Mouse (Mus musculus) layer of hippocampus, adult 9-10 months (tissue): Measurements from ENCODE around the gene Cacna1i.

Source experiments
- DNase-seq: peaks from one replicate; pipeline ENCODE4 v3.0.0; 2022; ENCODE audit warnings: low spot score

Cacna1i gene

GRCm38 (mm10) chr15:80334766-80335165 lies 47.7 kb downstream of the Cacna1i start:
- DNase-seq: no peak

- no peak for DNase-seq
These were observed 48.2 kb downstream of the Cacna1i start for GRCm38 (mm10) chr15:80335196-80335595.

- DNase-seq: peak; percentile 11
These were observed 53.3 kb downstream of the Cacna1i start for GRCm38 (mm10) chr15:80340348-80340747.

- no peak for DNase-seq
These were observed 55.4 kb downstream of the Cacna1i start for GRCm38 (mm10) chr15:80342394-80342793.

- DNase-seq: no peak
These were observed 56.0 kb downstream of the Cacna1i start for GRCm38 (mm10) chr15:80343031-80343430.

- DNase-seq: no peak
These were observed 56.7 kb downstream of the Cacna1i start for GRCm38 (mm10) chr15:80343731-80344130.

- no peak for DNase-seq
These were observed 59.5 kb downstream of the Cacna1i start for GRCm38 (mm10) chr15:80346510-80346909.

- no peak for DNase-seq
These were observed 63.4 kb downstream of the Cacna1i start for GRCm38 (mm10) chr15:80350431-80350830.

GRCm38 (mm10) chr15:80358798-80359197 lies 71.8 kb downstream of the Cacna1i start:
- no peak for DNase-seq

- DNase-seq: no peak
These were observed 74.9 kb downstream of the Cacna1i start for GRCm38 (mm10) chr15:80361780-80362508.

GRCm38 (mm10) chr15:80362509-80363172 lies 75.6 kb downstream of the Cacna1i start:
- no peak for DNase-seq

GRCm38 (mm10) chr15:80363821-80364715 lies 77.0 kb downstream of the Cacna1i start:
- DNase-seq: no peak

- DNase-seq: no peak
These were observed 79.9 kb downstream of the Cacna1i start for GRCm38 (mm10) chr15:80366899-80367298.

GRCm38 (mm10) chr15:80373219-80373964 lies 86.4 kb downstream of the Cacna1i start:
- DNase-seq: no peak

- DNase-seq: no peak
These were observed 87.8 kb downstream of the Cacna1i start for GRCm38 (mm10) chr15:80374854-80375253.

GRCm38 (mm10) chr15:80387185-80387584 lies 100.1 kb downstream of the Cacna1i start:
- DNase-seq: no peak

GRCm38 (mm10) chr15:80391791-80392190 lies 104.8 kb downstream of the Cacna1i start:
- DNase-seq: no peak

GRCm38 (mm10) chr15:80395035-80395434 lies 108.0 kb downstream of the Cacna1i start:
- no peak for DNase-seq

- no peak for DNase-seq
These were observed 112.4 kb downstream of the Cacna1i start for GRCm38 (mm10) chr15:80399451-80399850.

GRCm38 (mm10) chr15:80401387-80401898 lies 114.4 kb downstream of the Cacna1i start:
- no peak for DNase-seq

- no peak for DNase-seq
These were observed 114.9 kb downstream of the Cacna1i start for GRCm38 (mm10) chr15:80401980-80402379.

- DNase-seq: no peak
These were observed 120.8 kb downstream of the Cacna1i start for GRCm38 (mm10) chr15:80407873-80408272.
